Mouse (Mus musculus) spleen, embryonic (tissue): ENCODE data around the gene Klc4.

Experiments
- CTCF ChIA-PET: fragments of 350-600 bp; sonication (Branson Sonifier 250); formaldehyde crosslinking; loops from one replicate; lab custom pipeline; 2022; lab: Charles Lee

Gene Klc4

DNA sequence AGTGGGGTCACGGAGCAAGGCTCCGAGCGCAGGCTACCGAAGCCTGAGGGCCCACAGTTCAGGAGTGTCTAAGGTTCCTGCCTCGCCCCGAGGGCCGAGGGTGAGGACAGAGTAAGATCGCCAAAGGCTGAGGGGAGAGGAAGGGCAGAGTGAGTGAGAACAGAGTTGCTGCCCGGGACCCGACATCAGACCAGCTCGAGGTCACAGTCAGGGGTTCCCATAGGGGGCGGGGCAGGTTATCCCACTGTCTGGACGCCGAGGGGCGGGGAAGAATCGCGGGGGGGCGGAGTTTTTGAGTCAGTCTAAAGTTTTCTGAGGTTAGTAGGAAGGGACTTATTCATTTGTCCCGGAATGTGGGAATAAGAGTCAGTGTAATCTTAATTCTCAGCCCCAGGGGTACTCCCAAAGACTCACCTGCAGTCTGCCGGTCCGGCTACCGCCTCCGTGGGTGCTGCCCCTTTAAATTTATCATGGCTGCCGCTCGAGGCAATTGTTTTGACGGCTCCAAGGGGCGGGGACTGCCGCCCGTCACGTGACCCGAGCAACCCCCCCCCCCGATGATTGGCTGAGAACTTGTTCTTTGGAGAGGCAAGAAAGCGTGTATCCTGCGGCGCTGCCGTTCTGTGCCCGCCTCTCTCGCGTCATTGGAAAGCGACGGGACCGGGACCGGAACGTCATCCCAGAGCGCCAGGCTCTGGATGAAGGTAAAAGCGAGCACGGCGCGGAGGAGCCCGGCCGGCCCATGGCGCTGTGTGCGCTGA, at the start of gene Klc4, which contains the start of gene Mrpl2:
TSS of gene Klc4 (minus strand) at position 462 of the 761 bp plus-strand sequence.
TSS of gene Mrpl2 (plus strand) at position 669 of the 761 bp plus-strand sequence.
- CTCF ChIA-PET = no interaction called here

DNA sequence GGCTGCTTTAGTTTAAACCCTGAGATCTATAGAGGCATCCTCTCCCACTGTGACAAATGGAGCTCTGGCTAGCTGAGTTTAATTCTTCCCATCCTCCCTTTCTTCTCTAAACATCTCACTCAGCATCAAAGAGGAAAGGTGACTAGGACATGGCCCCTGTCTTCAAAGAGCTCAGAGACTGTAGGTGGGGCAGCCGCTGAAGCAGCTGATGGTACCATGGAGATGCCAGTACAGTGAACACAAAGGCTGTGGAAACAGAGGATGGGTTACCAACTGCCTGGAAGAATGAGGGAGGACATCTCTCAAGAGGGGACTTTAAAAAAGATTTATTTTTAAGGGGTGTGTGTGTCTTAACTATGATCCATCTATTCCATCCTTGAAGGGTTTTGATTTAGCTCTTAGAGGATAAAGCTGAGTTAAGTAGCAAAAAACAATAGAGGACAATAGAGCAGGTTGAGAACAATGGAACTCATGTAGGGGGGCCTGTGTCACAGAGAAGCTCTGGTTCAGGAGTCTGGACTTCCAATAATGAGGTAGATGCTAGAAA, 48.8 kb upstream of the Klc4 start:
- CTCF ChIA-PET = no interaction called here

DNA sequence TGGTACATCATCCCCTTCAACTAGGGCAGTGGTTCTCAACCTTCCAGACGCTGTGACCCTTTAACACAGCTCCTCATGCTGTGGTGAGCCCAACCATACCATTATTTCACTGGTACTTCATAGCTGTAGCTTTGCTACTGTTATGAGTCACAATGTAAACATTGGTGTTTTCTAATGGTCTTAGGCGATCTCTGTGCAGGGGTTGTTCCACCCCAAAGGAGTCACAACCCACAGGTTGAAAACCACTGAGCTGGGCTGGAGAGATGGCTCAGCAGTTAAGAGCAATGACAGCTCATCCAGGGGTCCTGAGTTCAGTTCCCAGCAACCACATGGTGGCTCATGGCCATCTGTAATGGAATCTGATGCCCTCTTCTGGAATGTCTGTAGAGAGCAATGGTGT, 45.6 kb upstream of the Klc4 start:
- CTCF ChIA-PET = no interaction called here

DNA sequence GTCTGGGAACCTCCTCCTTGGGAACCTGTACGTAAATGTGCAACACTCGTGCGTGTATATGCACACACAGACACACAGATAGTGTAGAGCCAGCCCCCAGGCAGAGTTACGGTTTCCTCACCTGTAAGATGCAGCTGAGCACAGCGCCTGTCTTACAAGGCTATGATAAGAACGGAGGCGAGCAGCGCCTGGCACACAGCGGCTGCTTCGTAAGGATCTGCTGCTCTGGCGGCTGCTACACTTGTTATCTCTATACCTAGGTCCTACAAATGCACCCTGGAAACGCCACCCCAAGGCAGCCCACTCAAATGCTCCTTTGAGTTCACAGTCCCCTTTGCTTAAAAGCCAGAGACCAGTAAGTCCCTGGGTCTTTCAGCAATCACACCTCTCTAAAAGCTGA, 44.8 kb upstream of the Klc4 start:
- CTCF ChIA-PET = interaction anchor here (0.6 kb wide), 1 partner anchor 93 kb away, joined by 3 read pairs; no protein-coding TSS in a partner anchor

DNA sequence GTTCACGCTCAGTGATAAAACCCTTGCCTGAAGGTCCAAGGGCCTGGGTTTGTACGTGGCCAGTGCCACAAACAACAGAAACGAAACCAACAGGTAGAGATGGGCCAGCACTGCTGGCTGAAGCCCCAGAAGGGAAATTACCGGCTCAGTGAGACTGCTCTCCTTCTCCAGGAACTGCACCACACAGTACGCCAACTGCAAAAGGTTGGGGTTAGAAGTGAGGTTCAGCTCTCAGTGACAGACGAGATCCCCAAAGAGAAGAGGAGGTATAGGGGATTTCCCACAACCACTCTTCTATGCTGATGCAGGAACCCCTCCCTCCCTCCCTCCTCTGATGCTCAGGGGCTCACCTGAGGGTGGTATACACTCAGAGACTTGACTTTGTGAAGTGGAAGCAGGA, 40.1 kb upstream of the Klc4 start:
- CTCF ChIA-PET = interaction anchor here (1.2 kb wide), 1 partner anchor 19 kb away, joined by 3 read pairs; the partner anchor contains the start of gene Ppp2r5d

DNA sequence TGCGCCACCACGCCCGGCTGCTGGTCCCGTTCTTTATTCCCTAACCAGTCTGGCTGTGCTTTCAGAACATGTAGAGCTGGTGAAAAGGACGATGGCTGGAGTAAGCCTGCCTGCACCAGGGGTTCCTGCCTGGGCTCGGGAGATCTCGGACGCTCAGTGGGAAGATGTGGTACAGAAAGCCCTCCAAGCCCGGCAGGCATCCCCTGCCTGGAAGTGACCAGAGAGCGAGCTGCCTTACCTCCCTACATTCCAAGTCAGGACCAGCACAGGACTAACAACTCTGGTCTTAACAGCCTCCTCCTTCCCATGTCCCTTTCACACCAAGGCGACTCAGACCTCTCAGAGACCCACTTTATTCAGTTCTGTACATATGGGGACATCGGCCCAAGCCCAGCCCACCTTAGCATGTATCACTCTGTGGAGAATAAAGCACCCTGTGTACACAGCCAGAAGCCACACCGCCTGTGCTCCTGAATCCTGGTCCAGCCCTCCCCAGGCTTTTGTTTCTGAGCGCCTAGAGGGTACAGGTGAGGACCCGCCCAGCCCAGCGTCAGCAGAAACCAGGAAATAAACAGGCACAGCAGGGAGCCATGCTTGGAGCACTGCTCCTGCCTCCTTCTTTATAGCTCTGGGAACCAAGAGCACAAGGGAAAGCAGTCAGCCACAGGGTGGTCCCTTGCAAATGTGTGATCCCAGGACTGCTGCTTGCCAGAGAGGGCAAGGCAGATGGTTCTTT, 37.0 kb upstream of the Klc4 start:
- CTCF ChIA-PET = no interaction called here

DNA sequence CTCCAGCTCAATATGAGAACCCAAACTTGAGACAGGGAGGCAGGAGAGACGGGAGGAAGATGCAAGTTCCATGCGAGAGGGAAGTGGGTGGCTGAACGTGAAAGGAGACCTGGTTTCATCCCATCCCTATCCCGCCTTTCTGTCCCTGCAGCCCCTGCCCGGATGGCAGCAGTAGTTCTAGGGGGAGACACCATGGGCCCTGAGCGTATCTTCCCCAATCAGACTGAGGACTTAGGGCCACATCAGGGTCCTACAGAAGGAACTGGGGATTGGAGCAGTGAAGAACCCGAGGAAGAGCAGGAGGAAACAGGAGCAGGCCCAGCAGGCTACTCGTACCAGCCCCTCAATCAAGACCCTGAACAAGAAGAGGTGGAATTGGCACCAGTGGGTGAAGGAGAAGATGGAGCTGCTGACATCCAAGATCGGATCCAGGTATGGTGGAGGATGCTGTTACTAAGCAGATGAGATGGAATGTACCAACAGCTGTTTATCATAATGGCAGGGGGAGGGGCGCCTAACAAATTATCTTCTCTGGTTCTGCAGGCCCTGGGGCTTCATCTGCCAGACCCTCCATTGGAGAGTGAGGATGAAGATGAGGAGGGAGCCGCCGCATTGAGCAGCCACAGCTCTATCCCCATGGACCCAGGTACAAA, 35.8 kb upstream of the Klc4 start:
- CTCF ChIA-PET = interaction anchor here (0.5 kb wide), 1 partner anchor 527 kb away, joined by 3 read pairs; no protein-coding TSS in a partner anchor

DNA sequence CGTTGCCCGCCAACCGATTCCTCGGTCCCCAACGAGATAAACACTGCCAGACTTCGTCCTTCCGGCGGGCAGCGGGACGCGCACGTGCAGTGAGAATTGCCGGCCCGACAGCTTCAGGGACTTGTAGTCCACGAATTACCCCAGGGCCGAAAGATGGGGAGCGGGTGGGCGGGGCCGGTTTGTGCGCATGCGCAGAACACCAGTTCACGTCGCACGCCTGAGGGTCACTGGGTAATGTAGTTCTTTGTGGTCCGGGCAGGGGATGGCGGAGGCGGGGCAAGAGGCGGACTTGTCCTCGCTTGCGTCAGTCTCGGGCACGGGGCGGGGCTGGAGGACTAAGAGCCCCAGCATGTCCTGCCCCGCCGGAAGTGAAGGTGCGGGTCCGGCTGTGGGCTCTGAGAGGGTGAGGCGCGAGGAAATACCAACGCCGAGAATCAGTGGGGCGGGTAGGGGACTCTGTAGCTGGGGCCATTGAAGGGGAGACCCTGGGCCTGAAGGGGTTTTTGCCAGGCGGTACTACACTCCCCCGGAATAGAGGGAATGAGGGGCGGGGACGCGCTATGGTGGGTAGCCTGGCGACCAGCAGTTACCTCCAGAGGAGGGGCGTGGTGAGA, 35.0 kb upstream of the Klc4 start, which contains the start of gene Klhdc3:
TSS of gene Klhdc3 (minus strand) at position 155 of the 614 bp plus-strand sequence.
- CTCF ChIA-PET = no interaction called here

DNA sequence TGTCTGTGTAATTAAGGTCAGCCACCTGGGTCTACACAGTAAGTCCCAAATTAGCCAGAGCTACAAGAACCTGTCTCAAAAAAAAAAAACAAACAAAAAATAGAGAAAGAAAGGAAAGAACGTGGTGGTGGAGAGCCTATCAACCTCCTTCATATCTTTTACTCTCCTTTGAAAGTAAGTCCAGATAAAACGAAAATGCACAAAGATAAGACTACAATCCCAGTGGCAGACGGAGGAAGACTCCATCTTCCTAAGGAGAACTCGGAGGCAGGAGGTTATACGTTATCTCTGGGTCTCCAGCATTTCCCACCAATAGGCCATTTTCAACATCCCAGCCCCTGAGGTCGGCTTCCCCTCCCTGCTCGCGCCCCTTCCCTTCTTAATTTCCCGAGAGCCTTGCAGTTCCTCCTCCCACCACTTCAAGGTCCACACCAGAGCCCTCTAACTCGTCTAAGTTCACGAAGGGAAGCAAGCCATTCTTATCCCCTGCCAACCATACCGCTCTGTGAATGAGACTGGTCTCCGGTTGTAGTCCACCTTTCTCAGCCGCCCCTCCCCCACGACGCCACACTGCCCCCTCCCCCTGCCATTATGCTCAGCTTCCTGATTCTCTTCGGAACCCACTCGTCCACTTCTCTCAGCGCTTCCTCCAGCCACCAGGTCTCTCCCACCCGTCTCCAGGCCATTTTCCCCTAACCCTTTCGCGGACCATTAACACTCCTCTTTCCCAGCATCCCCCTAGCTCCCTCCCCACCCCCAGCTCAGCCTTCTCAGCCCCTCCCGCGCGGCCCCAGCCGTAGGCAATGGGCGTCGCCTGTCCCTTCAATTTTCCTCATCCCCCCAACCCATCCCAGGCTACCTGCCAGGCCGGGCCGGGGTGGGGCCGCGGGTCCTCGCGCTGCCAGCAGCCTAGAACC, 34.3 kb upstream of the Klc4 start:
- CTCF ChIA-PET = interaction anchor here (1.3 kb wide), 1 partner anchor 12 kb away, joined by 9 read pairs; no protein-coding TSS in a partner anchor

DNA sequence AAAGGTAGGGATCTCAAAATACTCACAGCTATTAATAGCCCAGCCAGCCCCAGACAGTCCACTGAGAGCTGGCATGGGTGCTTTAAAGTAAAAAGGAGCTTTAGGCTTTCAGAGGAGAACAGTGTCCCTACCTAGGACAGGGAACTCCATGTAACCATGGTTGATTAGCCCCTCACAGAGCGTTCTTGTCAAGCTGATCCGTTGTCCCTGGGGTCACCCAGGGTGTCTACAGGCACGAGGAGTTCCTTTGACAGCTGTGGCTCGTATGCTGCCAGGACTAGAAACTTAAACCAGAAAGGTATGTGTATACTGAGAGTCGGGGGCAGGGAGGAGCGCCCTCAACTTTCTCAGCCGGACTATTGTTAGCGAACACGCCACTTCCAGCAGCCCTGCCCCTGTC, 33.1 kb upstream of the Klc4 start:
- CTCF ChIA-PET = no interaction called here

DNA sequence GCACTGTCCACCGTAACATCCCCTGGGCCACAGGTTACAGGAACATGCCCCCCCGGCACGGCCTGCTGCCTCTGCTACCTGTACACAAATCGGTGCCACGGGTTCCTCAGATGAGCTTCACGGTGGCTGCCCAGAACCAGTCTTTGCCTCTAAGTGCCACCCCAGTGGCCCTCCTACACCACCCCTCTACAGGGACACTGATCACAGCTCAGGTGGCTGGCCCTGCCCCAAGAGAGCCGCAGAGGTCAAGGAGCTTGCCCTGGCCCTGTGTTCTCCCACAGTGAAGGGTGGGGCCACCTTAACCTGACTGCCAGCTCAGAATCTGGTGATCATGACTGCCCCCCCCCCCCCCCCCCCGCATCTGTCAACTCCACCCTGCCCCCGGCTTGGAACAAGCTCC, 32.6 kb upstream of the Klc4 start, which contains the start of gene Mea1:
TSS of gene Mea1 (plus strand) at position 378 of the 400 bp plus-strand sequence.
- CTCF ChIA-PET = no interaction called here

DNA sequence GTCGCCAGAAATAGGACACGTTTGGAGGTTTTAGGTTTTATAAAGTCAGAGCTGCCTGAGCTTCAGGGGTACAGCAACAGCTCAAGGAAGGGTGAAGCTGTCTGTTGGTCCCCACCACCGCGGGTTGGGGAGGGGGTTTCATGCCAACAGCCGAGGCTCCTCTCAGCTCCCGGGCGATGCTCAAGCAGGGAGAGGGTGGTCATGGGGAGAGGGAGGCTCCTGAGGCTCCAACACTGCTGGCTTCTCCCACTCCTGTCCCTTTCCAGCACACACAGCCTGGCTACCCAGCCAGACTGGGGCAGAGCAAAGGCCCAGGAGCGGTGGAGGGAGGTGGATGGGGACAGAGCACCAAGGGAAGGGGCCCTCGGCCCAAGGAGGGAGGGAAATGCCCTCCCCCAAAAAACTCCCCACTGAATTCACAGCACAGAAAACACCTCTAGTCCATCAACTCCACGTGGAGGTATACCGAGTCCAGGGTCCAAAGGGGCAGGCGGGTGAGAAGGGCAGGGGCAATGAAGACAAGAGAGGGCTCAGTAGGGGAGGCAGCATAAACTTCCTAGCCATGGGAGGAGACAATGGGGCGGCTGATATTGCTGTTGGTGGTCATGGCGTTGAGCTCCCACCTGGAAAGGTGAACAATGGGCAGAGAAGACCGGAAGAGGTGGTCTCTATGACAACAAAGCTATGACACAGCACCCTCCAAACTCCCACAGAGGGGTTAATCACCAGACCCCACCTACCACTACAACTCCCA, 28.9 kb upstream of the Klc4 start:
- CTCF ChIA-PET = interaction anchor here (0.6 kb wide), 1 partner anchor 179 kb away, joined by 3 read pairs; no protein-coding TSS in a partner anchor

DNA sequence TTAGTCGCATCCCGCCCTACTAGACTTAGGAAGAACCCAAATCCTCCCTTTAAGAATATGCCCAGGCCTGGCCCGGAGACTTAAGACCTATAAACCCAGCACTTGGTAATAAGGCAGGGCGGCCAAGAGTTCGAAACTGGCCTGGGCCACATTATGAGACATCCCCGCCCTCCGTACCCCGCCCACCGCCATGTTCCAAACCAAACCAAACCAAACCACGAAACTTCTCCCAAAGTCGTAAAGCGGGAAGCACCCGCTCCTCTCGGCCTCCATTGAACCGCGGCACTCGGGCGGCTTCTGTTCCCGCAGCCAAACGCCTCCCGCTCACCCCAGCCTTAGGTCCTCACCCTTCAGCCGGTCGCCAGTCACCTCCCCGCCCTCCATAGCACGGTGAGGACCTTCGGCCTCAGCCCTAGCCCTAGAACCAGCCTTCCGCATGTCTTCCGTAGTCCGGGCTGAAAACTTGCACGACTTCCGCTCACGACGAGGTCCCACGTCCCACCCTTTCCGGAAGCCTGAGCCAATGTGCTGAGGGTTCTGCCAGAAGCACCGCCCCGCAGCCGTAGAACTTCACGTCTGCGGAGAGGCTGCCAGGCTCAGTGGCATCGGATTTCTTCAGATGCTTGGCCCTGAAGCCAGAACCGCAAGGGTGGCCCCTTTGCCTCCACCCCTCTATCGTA, 28.2 kb upstream of the Klc4 start, which contains the start of gene Rrp36:
TSS of gene Rrp36 (minus strand) at position 503 of the 680 bp plus-strand sequence.
- CTCF ChIA-PET = interaction anchor here (0.6 kb wide), 1 partner anchor 179 kb away, joined by 3 read pairs; no protein-coding TSS in a partner anchor

DNA sequence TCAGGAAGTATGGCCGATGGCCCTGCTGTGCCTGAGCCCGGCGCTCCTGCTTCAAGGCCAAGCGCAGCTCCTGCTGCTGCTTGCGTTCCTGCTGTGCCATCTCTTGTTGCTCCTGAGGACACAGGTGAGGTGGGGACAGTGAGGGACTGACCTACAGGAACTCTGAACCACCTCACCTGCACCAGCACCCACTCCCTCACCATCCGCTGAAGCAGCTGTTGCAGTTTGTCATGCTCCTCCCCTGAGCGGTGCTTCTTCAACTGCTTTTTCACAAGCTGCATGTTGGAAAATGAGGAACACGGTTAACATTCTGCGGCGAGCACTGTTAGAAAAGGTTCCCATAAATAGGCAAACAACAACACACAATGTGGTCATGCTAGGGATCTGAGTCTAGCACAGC, 24.1 kb upstream of the Klc4 start:
- CTCF ChIA-PET = no interaction called here

DNA sequence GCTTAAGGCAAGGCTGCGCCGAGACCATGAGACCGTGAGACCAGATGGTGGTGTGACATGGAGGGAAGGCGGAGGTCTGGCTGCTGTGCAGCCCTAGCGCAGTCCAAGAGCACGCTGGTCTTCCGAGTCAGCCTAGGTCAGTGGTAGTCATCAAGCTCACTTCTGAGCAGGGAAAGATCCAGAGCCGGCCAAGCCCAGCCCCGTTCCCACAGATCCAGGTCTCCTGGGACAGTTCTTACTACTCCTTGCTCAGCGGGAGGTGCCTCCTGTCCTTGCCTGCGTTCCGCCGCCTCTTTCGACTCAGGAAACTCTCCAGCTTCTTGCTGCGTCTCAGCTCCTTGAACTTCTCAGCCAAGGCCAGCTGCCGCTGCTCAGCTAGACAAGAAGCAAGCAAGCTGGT, 21.9 kb upstream of the Klc4 start:
- CTCF ChIA-PET = interaction anchor here (0.6 to 0.9 kb wide), 2 partner anchors 12 to 37 kb away, joined by 5 to 9 read pairs; partner anchors contain the start of gene Ppp2r5d

DNA sequence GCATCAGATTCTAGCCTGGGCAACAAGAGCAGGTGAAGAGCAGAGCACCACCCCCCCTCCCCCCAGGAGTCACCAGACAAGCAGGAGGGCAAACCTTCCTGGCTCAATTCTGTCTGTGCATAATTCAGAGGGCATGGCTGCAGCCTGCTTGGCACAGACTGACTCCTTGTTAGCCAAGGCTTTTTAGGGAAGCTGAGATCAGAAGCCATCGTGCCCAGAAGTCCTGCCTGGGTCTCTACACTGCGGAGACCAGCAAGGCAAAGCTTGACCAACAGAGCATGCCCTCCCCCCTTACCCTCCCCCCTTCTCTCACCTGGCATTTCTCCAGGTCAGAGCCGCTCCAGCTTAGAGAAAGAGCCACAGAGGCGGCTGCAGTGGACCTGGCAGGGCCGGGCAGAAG, 16.9 kb upstream of the Klc4 start:
- CTCF ChIA-PET = interaction anchor here (0.7 kb wide), 1 partner anchor 336 kb away, joined by 3 read pairs; no protein-coding TSS in a partner anchor

DNA sequence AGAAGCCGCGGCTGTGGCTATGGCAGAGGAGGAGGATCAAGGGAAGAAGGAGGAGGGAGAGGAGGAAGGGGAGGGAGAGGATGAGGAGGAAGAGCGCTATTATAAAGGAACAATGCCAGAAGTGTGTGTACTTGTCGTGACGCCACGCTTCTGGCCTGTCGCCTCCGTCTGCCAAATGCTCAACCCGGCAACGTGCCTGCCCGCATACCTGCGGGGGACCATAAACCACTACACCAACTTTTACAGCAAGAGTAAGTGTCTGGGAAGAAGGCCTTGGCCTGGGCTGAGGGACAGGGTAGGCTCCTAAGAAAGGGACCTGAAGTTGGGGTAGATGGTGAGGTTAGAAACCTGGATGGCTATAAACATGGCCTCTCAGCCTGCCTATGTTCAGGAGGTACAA, 16.2 kb upstream of the Klc4 start:
- CTCF ChIA-PET = no interaction called here

DNA sequence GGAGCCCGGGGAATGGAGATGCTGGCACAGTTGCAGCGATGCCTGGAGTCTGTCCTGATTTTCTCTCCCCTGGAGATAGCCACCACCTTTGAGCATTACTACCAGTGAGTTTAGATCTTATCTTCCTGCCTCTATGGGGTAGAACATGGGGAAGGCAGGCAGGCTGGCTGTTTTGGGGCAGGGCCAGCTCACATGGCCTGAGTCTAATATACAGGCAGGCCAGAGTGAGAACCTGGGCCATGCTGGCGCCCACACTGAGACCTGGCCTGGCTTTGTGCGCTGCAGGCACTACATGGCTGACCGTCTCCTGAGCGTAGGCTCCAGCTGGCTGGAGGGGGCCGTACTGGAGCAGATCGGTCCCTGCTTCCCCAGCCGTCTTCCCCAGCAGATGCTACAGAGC, 15.5 kb upstream of the Klc4 start:
- CTCF ChIA-PET = no interaction called here
